Mouse (Mus musculus): ENCODE data around the gene Zc3hav1. TPM values are rescaled to one million over a fixed set of nuclear protein-coding genes. Genes with fewer than 3 reads are reported as not detected.

Zc3hav1 gene
- total and polyA plus RNA-seq, 2 experiments from 2014 or later = 2.3 to 7.0 TPM

GRCm38 (mm10) chr6:38353181-38353580 lies 1.2 kb downstream of the Zc3hav1 start:
- no peaks in the 10 kb centered on the region for H3K4me1 ChIP-seq (ENCODE audit: insufficient read depth, low read length)
- H3K27me3 ChIP-seq (ENCODE audit: insufficient read depth, low read length) = peaks cover 25% of the 10 kb centered on the region
- H3K27ac ChIP-seq = no peak overlapping the region
- no peak overlapping the region for H3K9ac ChIP-seq (replicated peaks; ENCODE audit: low read length)
- H3K4me3 ChIP-seq (ENCODE audit: low read length) = peak overlapping the region; percentile 51
- DNase-seq (ENCODE audit: low spot score) (no peak), ATAC-seq (no peak)
- no peak for TF ChIP-seq CTCF (IDR thresholded peaks at IDR 0.05; ENCODE audit: low read depth)
- WGBS = 9% methylated on average over 13 of the region's 13 CpGs
- no peaks in the 10 kb centered on the region for H3K9me3 ChIP-seq (ENCODE audit: low read length)
- H3K36me3 ChIP-seq (ENCODE audit: insufficient read depth, low read length) = no peaks in the 10 kb centered on the region
- H3K4me2 ChIP-seq (ENCODE audit: low read depth, low read length) = peak overlapping the region; percentile 57

- no peak overlapping the region; the same call in 1 of the 2 replicates for H3K4me2 ChIP-seq (ENCODE audit: low read depth, low read length)
- no peaks in the 10 kb centered on the region for H3K9me3 ChIP-seq (ENCODE audit: low read length)
- ATAC-seq = no peak
- no peak for TF ChIP-seq CTCF (IDR thresholded peaks at IDR 0.05; ENCODE audit: low read depth)
- DNase-seq (ENCODE audit: low spot score) = no peak
- H3K9ac ChIP-seq (replicated peaks; ENCODE audit: low read length) = no peak overlapping the region
- no peaks in the 10 kb centered on the region for H3K36me3 ChIP-seq (ENCODE audit: insufficient read depth, low read length)
- H3K27me3 ChIP-seq (ENCODE audit: insufficient read depth, low read length) = peaks cover 25% of the 10 kb centered on the region
- no peaks in the 10 kb centered on the region for H3K4me1 ChIP-seq (ENCODE audit: insufficient read depth, low read length)
- 18% methylated on average over 10 of the region's 10 CpGs for WGBS
- H3K27ac ChIP-seq = no peak overlapping the region
- no peak overlapping the region for H3K4me3 ChIP-seq (ENCODE audit: low read length)
Measured at GRCm38 (mm10) chr6:38352451-38352850, 2.0 kb downstream of the Zc3hav1 start.

DNA sequence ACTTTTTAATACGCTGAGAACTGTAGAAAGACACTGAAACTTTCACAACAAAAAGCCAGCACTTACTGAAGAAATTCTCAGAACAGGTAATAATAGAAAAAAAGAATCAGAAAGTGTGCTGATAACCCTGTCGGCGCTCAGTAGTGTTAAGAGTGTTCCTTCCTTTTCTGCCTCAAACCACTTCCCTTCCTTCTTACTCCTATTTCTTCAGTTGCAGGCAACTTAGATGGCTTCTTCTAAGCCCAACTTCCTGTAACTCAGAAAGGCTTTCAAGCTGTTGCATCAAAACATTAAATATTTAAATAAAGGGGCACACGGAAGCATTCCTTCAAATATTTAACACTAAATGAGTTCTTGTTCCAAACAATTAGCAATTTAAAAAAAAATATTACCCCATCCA lies 2.5 kb downstream of the Zc3hav1 start:
- DNase-seq (ENCODE audit: low spot score) (no peak), ATAC-seq (no peak)
- H3K4me3 ChIP-seq (ENCODE audit: low read length) = no peak overlapping the region
- H3K9ac ChIP-seq (replicated peaks; ENCODE audit: low read length) = no peak overlapping the region
- H3K27me3 ChIP-seq (ENCODE audit: insufficient read depth, low read length) = peaks cover 25% of the 10 kb centered on the region
- WGBS = 54% methylated on average over 4 of the region's 4 CpGs
- no peak overlapping the region for H3K27ac ChIP-seq
- no peaks in the 10 kb centered on the region for H3K4me1 ChIP-seq (ENCODE audit: insufficient read depth, low read length)
- no peaks in the 10 kb centered on the region for H3K9me3 ChIP-seq (ENCODE audit: low read length)
- H3K4me2 ChIP-seq (ENCODE audit: low read depth, low read length) = no peak overlapping the region
- TF ChIP-seq CTCF (IDR thresholded peaks at IDR 0.05; ENCODE audit: low read depth) = no peak
- H3K36me3 ChIP-seq (ENCODE audit: insufficient read depth, low read length) = no peaks in the 10 kb centered on the region

GRCm38 (mm10) chr6:38349806-38350205 lies 4.6 kb downstream of the Zc3hav1 start:
- H3K27me3 ChIP-seq (ENCODE audit: insufficient read depth, low read length) = peaks cover 25% of the 10 kb centered on the region
- H3K9ac ChIP-seq (replicated peaks; ENCODE audit: low read length) = no peak overlapping the region
- WGBS = 81% methylated on average over 9 of the region's 9 CpGs
- no peak for TF ChIP-seq CTCF (IDR thresholded peaks at IDR 0.05; ENCODE audit: low read depth)
- DNase-seq (ENCODE audit: low spot score) = no peak
- no peak overlapping the region for H3K4me3 ChIP-seq (ENCODE audit: low read length)
- H3K9me3 ChIP-seq (ENCODE audit: low read length) = no peaks in the 10 kb centered on the region
- no peaks in the 10 kb centered on the region for H3K36me3 ChIP-seq (ENCODE audit: insufficient read depth, low read length)
- H3K27ac ChIP-seq = no peak overlapping the region
- H3K4me2 ChIP-seq (ENCODE audit: low read depth, low read length) = no peak overlapping the region
- no peak for ATAC-seq
- H3K4me1 ChIP-seq (ENCODE audit: insufficient read depth, low read length) = no peaks in the 10 kb centered on the region

GRCm38 (mm10) chr6:38348811-38349453 lies 5.5 kb downstream of the Zc3hav1 start:
- H3K4me3 ChIP-seq (ENCODE audit: low read length) = no peak overlapping the region
- TF ChIP-seq CTCF (IDR thresholded peaks at IDR 0.05; ENCODE audit: low read depth) = no peak
- H3K36me3 ChIP-seq (ENCODE audit: insufficient read depth, low read length) = no peaks in the 10 kb centered on the region
- no peak for DNase-seq (ENCODE audit: low spot score)
- H3K4me2 ChIP-seq (ENCODE audit: low read depth, low read length) = no peak overlapping the region
- ATAC-seq = no peak
- WGBS = 92% methylated on average over 6 of the region's 6 CpGs
- H3K9ac ChIP-seq (replicated peaks; ENCODE audit: low read length) = no peak overlapping the region
- peaks cover 25% of the 10 kb centered on the region for H3K27me3 ChIP-seq (ENCODE audit: insufficient read depth, low read length)
- no peaks in the 10 kb centered on the region for H3K9me3 ChIP-seq (ENCODE audit: low read length)
- no peak overlapping the region for H3K27ac ChIP-seq
- H3K4me1 ChIP-seq (ENCODE audit: insufficient read depth, low read length) = no peaks in the 10 kb centered on the region

DNA sequence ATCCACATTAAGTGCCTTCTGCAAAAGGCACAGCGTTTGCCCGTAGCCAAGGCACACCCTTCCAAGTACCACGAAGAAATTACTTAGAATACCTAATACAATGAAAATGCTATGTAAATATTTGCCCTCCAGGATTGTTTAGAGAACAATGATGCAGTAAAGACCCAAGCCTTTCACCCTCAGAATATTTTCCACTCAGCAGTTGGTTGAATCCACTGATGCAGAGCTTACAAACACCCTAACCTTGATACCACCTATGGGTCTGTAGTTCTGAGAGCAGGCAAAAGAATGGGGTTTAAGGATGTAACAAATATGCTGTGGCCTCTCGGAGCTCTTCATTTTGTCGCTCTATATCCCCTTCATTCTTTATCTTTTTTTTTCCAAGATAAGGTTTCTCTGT lies 6.5 kb downstream of the Zc3hav1 start:
- Histone ChIP-seq H3K4me2 (ENCODE audit: low read depth, low read length) (no peak overlapping the region), H3K27me3 (ENCODE audit: insufficient read depth, low read length) (peaks cover 19% of the 10 kb centered on the region), H3K4me3 (ENCODE audit: low read length) (no peak overlapping the region), H3K4me1 (ENCODE audit: insufficient read depth, low read length) (no peaks in the 10 kb centered on the region), H3K36me3 (ENCODE audit: insufficient read depth, low read length) (no peaks in the 10 kb centered on the region), H3K27ac (no peak overlapping the region), H3K9me3 (ENCODE audit: low read length) (no peaks in the 10 kb centered on the region), H3K9ac (replicated peaks; ENCODE audit: low read length) (no peak overlapping the region)
- TF ChIP-seq CTCF (IDR thresholded peaks at IDR 0.05; ENCODE audit: low read depth) = no peak
- no peak for ATAC-seq
- no peak for DNase-seq (ENCODE audit: low spot score)
- WGBS = 89% methylated on average over 5 of the region's 5 CpGs

DNA sequence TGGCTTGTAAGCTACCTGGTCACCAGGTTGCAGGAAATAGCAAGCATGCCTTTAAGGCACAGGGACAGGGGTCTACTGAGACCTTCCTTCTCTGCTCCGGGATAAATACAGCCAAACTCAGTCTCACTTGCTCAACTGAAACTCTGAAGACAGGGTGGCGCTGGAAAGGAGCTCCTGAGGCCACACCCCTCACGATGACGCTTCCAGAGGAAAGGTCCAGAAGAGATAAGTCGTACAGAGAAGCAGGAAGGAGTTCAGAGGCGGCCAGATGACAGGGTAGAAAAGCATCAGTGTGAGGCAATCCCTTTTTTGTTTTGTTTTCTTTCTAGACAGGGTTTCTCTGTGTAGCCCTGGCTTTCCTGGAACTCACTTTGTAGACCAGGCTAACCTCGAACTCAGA lies 8.6 kb downstream of the Zc3hav1 start:
- Histone ChIP-seq H3K4me2 (ENCODE audit: low read depth, low read length) (no peak overlapping the region), H3K9ac (replicated peaks; ENCODE audit: low read length) (no peak overlapping the region), H3K4me3 (ENCODE audit: low read length) (no peak overlapping the region), H3K4me1 (ENCODE audit: insufficient read depth, low read length) (no peaks in the 10 kb centered on the region), H3K27me3 (ENCODE audit: insufficient read depth, low read length) (no peaks in the 10 kb centered on the region), H3K27ac (no peak overlapping the region), H3K9me3 (ENCODE audit: low read length) (no peaks in the 10 kb centered on the region), H3K36me3 (ENCODE audit: insufficient read depth, low read length) (no peaks in the 10 kb centered on the region)
- no peak for TF ChIP-seq CTCF (IDR thresholded peaks at IDR 0.05; ENCODE audit: low read depth)
- WGBS = 50% methylated on average over 7 of the region's 7 CpGs
- DNase-seq (ENCODE audit: low spot score) (no peak), ATAC-seq (no peak)
